Mouse (Mus musculus) forebrain, embryonic 15.5 days (tissue): ENCODE data around the gene Pax6. TPM values are rescaled to one million over a fixed set of nuclear protein-coding genes. Genes with fewer than 3 reads are reported as not detected.

Source experiments
- ATAC-seq: fragments of 200-750 bp; cut with Nextera tagmentation; replicated peaks from 2 replicates; pipeline ENCODE4 v1.8.0; 2017; ENCODE audit warnings: mild to moderate bottlenecking, moderate TSS enrichment, moderate library complexity
- H3K27ac ChIP-seq: fragments of 300-500 bp; sonication (generic); replicated peaks from 2 replicates; pipeline ENCODE4 v1.5.1; 2015; ENCODE audit warnings: mild to moderate bottlenecking, inconsistent platforms
- H3K27me3 ChIP-seq: fragments of 300-500 bp; sonication (generic); 2 replicates; pipeline ENCODE4 v1.6.1; 2015; ENCODE audit warnings: inconsistent platforms
- H3K36me3 ChIP-seq: fragments of 300-500 bp; sonication (generic); 2 replicates; pipeline ENCODE4 v1.6.1; 2015; ENCODE audit warnings: mild to moderate bottlenecking, inconsistent platforms
- H3K4me1 ChIP-seq: fragments of 300-500 bp; sonication (generic); 2 replicates; pipeline ENCODE4 v1.6.1; 2015; ENCODE audit warnings: inconsistent platforms
- H3K4me2 ChIP-seq: fragments of 300-500 bp; sonication (generic); replicated peaks from 2 replicates; pipeline ENCODE4 v1.6.1; 2015; ENCODE audit warnings: mild to moderate bottlenecking, inconsistent platforms
- H3K4me3 ChIP-seq: fragments of 300-500 bp; sonication (generic); 2 replicates; pipeline ENCODE4 v1.5.1; 2015; ENCODE audit warnings: mild to moderate bottlenecking, inconsistent platforms
- H3K9ac ChIP-seq: fragments of 300-500 bp; sonication (generic); replicated peaks from 2 replicates; pipeline ENCODE4 v1.6.1; 2015; ENCODE audit warnings: mild to moderate bottlenecking, inconsistent platforms
- H3K9me3 ChIP-seq: fragments of 300-500 bp; sonication (generic); 2 replicates; pipeline ENCODE4 v1.6.1; 2016; ENCODE audit warnings: inconsistent platforms
- WGBS: fragments of 180-500 bp; shearing (Covaris S2); methylation state at CpG from one replicate; pipeline ENCODE4 v1.1.7; 2015; ENCODE audit warnings: mixed read lengths; 5-methylcytosine and 5-hydroxymethylcytosine counted together
- polyA plus RNA-seq: library from polyadenylated mRNA; unstranded; fragments of >200 nt; fragmentation: Nextera tagmentation; extraction: Ambion mirVana; gene quantifications from 2 replicates; pipeline ENCODE4 v1.2.1, GENCODE M21; 2015

The Pax6 gene
- polyA plus RNA-seq, 1 experiment from 2014 or later, result 45.0 TPM

DNA sequence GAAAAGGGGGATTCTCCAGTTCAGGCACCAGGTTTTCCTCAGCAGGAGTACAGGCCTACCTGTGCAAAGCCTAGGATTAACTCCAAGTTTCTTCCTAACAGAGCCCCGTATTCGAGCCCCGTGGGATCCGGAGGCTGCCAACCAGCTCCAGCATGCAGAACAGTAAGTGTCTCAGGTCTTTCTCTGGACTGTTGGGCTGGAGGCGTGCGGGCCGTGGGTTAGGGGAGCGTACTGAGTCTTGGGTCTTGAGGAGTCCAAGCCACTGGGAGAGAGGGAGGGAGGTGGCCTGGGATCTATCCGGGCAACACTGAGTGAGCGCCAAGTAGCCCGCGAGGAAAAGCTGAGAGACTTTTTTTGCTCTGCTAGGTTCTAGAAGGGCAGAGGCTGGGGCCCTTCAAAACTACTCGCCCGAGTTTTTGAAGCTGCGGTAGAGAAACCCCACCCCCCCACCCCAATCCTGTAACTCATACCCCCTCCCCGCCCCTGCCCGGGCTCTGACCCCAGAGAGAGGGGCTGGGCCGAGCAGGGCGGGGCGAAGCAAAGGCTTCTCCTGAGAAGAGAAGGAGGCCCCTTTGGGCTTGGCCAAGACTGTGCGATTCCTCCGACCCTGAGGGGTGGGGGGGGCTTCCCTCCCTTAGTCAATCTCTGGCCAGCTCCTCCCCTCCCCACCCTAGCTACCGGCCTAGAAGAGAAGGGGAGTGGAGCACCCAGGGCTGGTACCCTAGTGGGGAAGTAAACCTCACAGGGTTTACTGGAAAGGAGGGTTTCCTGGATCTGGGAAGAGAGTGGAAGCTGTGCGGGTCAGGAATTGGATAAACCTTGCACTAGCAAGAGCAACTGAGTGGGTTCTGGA is 11.7 kb downstream of the Pax6 start:
- Histone ChIP-seq H3K9me3 (no peaks in the 10 kb centered on the region), H3K4me3 (peak overlapping the region; percentile 58), H3K9ac (peak overlapping the region; percentile 49), H3K4me1 (peaks cover 42% of the 10 kb centered on the region), H3K27ac (peak overlapping the region; percentile 74), H3K36me3 (no peaks in the 10 kb centered on the region), H3K27me3 (peaks cover 15% of the 10 kb centered on the region), H3K4me2 (peak overlapping the region; percentile 50)
- ATAC-seq, result peak; percentile 80
- 6% methylated on average over 24 of the region's 24 CpGs for WGBS

GRCm38 (mm10) chr2:105680999-105681710 is 12.5 kb downstream of the Pax6 start:
- H3K9me3 ChIP-seq, result no peaks in the 10 kb centered on the region
- peak overlapping the region; percentile 58 for H3K4me3 ChIP-seq
- peak overlapping the region; percentile 45 for H3K9ac ChIP-seq
- H3K4me1 ChIP-seq, result peaks cover 35% of the 10 kb centered on the region
- peak overlapping the region; percentile 74 for H3K27ac ChIP-seq
- H3K27me3 ChIP-seq, result peaks cover 15% of the 10 kb centered on the region
- 7% methylated on average over 30 of the region's 30 CpGs for WGBS
- H3K4me2 ChIP-seq, result peak overlapping the region; percentile 50
- ATAC-seq, result no peak; the same call in 1 of the 2 replicates
- H3K36me3 ChIP-seq, result no peaks in the 10 kb centered on the region

- H3K36me3 ChIP-seq, result no peaks in the 10 kb centered on the region
- peak; percentile 11; the same call in 1 of the 2 replicates for ATAC-seq
- WGBS, result 1% methylated on average over 23 of the region's 23 CpGs
- H3K4me3 ChIP-seq, result peak overlapping the region; percentile 58
- H3K4me1 ChIP-seq, result peaks cover 38% of the 10 kb centered on the region
- no peaks in the 10 kb centered on the region for H3K9me3 ChIP-seq
- peak overlapping the region; percentile 50 for H3K4me2 ChIP-seq
- H3K27ac ChIP-seq, result peak overlapping the region; percentile 74
- H3K27me3 ChIP-seq, result peaks cover 15% of the 10 kb centered on the region
- H3K9ac ChIP-seq, result peak overlapping the region; percentile 45
These were observed 13.4 kb downstream of the Pax6 start for GRCm38 (mm10) chr2:105682011-105682501.

DNA sequence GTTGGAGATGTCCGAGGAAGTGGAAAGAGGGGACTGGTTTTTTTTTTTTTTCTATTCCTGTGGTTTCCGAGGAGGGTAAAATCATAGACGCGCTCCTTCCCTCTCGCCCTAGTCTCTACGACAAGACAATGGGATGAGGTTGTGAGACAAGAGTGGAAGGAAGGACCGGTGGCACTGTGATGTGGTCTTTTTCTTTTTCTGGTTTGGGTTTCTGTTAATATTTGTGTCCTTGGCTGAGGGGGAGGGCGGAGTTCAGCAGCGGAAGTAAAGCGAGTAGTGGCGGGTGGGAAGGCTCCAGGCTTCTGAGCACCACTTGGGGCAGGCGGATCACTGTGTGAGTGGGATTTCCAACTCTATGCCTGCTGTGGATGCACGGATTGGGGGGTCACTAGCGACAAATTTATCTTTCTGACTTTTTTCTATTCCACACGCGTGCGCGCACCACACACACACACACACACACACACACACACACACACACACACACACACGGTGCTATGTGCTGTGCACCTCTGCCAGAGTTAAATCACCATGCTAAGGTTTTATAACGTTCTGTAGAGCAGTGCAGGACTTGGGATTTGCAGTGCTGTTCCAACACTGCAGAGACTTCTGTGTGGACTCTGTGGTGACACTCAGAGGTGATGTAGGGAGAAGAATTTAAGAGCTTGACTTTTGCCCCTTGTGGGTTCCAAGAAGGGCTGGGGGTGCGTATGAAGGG is 14.1 kb downstream of the Pax6 start:
- H3K36me3 ChIP-seq, result no peaks in the 10 kb centered on the region
- H3K9ac ChIP-seq, result peak overlapping the region; percentile 45
- H3K27ac ChIP-seq, result peak overlapping the region; percentile 74
- 15% methylated on average over 21 of the region's 21 CpGs for WGBS
- peaks cover 45% of the 10 kb centered on the region for H3K4me1 ChIP-seq
- no peaks in the 10 kb centered on the region for H3K9me3 ChIP-seq
- ATAC-seq, result no peak
- peak overlapping the region; percentile 58 for H3K4me3 ChIP-seq
- peaks cover 18% of the 10 kb centered on the region for H3K27me3 ChIP-seq
- peak overlapping the region; percentile 50 for H3K4me2 ChIP-seq

DNA sequence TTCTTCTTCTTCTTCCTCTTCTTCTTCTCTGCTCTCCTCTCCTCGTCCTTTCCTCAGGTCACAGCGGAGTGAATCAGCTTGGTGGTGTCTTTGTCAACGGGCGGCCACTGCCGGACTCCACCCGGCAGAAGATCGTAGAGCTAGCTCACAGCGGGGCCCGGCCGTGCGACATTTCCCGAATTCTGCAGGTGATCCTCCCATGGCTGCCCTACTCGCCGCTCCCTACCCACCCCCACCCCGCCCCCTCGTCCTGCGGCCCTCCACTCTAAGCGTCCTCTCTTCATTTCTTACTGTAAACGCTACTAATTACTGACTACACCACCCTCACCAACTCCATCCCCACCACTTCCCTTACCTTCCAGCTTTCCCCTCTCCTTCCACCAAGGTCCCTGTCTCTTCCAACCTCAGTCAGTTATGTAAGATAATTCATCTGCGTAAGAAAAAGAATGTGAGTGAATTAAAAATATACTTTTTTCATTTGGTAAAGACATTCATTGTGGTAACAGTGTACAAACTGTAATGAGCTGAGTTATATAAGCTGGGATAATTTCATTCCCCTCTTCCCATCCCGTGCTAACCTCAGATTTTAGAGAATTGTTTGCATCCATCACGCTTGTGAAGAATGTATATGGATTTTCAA is 15.2 kb downstream of the Pax6 start:
- Histone ChIP-seq H3K9me3 (no peaks in the 10 kb centered on the region), H3K27ac (no peak overlapping the region), H3K4me1 (peaks cover 56% of the 10 kb centered on the region), H3K27me3 (peaks cover 16% of the 10 kb centered on the region), H3K4me3 (peak overlapping the region; percentile 10; the same call in 1 of the 2 replicates), H3K9ac (no peak overlapping the region; the same call in 1 of the 2 replicates), H3K36me3 (no peaks in the 10 kb centered on the region), H3K4me2 (peak overlapping the region; percentile 38)
- no peak for ATAC-seq
- 27% methylated on average over 22 of the region's 22 CpGs for WGBS

DNA sequence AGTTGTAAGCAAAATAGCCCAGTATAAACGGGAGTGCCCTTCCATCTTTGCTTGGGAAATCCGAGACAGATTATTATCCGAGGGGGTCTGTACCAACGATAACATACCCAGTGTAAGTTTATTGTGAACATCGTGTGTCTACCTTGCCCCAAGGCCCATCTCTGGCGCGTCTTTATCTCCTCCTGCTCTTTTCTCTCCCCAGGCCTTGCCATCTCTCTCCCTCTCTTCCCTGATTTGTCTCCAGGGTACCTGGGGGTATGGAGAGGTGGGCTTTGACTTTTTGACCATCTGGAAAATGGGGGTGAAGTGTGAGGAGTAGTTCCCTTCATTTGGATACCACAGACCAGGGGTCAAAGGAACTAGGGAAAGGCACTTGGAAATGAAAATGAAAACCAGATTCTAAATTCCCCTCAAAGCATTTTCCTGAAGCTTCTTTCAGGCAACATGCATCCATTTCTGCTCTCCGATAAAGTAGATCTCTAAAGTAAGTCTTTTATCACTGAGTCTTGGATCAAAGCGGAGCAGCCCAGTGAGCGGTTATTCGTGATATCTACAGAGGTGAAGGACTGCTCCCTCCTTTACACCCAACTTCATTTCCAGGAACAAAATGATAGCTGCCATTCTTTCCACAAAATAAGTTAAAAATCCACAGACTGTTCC is 16.4 kb downstream of the Pax6 start:
- Histone ChIP-seq H3K4me3 (no peak overlapping the region), H3K27ac (peak overlapping the region; percentile 60), H3K36me3 (no peaks in the 10 kb centered on the region), H3K4me2 (no peak overlapping the region; the same call in 1 of the 2 replicates), H3K4me1 (peaks cover 63% of the 10 kb centered on the region), H3K9ac (no peak overlapping the region), H3K9me3 (no peaks in the 10 kb centered on the region), H3K27me3 (peaks cover 16% of the 10 kb centered on the region)
- ATAC-seq, result no peak
- 64% methylated on average over 11 of the region's 11 CpGs for WGBS

GRCm38 (mm10) chr2:105685651-105686050 is 17.0 kb downstream of the Pax6 start:
- peaks cover 18% of the 10 kb centered on the region for H3K27me3 ChIP-seq
- ATAC-seq, result no peak
- no peaks in the 10 kb centered on the region for H3K36me3 ChIP-seq
- H3K4me2 ChIP-seq, result no peak overlapping the region
- 54% methylated on average over 11 of the region's 11 CpGs for WGBS
- H3K9me3 ChIP-seq, result no peaks in the 10 kb centered on the region
- peaks cover 66% of the 10 kb centered on the region for H3K4me1 ChIP-seq
- no peak overlapping the region for H3K9ac ChIP-seq
- 0 out of 2 replicates have a peak overlapping the region, but pooled peaks have one; percentile 13 for H3K27ac ChIP-seq
- no peak overlapping the region for H3K4me3 ChIP-seq

DNA sequence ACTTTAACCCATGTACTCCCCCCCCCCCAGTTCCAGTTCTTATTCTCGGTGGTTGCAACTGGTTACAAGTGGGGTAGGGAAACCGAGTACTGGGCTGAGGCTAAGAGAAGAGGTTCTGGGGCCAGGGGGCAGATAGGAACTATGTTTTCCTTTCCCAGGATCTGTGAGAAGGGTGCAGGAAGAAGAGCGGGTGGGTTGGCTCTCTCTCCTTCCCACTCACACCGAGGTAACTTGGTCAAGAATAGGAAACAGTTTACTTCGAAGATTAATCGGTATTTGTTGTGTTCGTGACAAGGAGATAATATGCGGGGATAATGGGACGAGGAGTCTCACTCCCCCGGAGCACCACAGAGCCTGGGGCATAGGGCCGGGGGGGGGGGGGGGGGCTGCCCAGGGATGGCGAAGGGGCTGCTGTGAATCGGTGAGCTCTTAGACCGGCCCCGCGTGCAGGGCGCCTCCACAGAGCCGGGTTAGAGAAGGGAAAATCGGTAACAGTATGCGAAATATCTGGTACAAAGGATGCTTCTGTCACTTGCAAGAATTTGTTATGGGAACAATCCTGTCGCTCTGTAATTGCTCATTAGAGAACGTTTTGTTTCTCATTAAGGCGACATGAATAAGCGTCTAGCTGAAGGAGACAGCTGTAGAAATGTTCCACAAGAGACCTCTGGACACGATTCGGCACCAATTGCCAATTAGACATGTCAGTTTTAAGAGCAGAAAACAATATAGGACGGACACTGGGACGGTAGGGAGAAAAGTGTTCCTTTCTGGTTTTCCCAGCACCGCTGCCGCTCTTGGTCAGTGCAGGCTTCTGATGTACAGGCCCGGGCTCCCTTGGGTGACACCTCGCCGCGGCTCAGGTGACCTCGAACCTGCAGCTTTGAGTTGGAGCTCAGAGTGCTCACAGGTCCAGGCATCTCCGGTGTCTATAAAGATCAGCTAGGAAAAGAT is 17.9 kb downstream of the Pax6 start:
- no peak overlapping the region for H3K9ac ChIP-seq
- ATAC-seq, result peak; percentile 63
- H3K9me3 ChIP-seq, result no peaks in the 10 kb centered on the region
- 6% methylated on average over 36 of the region's 36 CpGs for WGBS
- peak overlapping the region; percentile 56 for H3K4me2 ChIP-seq
- H3K27ac ChIP-seq, result peak overlapping the region; percentile 66
- peak overlapping the region; percentile 7; the same call in 1 of the 2 replicates for H3K4me3 ChIP-seq
- peaks cover 15% of the 10 kb centered on the region; the same call in 1 of the 2 replicates for H3K27me3 ChIP-seq
- H3K36me3 ChIP-seq, result no peaks in the 10 kb centered on the region
- peaks cover 63% of the 10 kb centered on the region for H3K4me1 ChIP-seq

DNA sequence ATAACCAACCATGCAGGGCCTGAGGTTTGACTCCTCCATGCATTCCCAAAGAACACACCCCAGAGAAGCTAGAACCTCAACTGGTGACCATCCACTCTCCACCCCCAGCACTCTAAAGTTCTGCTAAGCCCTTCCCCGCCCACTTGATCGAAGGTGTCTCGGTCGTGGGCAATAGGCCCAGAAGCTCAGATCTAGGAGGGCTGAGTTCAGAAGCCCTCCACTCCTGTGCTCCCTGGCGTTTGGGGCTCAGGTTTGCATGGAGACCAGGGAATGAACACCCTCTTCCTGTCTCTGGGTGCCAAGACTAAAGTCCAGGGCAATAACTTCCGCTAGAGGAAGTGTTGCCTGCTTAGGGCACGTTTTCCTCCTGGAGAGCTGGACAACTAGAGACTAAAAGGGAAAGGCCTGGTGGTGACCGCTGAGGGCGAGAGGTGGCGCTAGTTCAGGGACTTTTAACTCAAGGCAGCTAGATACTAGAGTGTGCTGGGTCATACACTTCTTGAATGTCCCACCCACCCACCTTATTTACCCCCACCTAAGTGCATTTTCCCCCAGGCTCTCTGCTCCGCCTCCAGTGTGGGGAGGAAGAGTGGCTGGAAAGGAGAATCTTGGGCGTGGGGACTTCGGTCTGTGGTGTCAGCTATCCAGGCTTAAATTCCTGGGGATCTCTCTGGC is 18.8 kb downstream of the Pax6 start:
- Histone ChIP-seq H3K27me3 (peaks cover 15% of the 10 kb centered on the region; the same call in 1 of the 2 replicates), H3K4me2 (peak overlapping the region; percentile 56), H3K4me3 (peak overlapping the region; percentile 28; the same call in 1 of the 2 replicates), H3K4me1 (peaks cover 56% of the 10 kb centered on the region), H3K9me3 (no peaks in the 10 kb centered on the region), H3K9ac (peak overlapping the region; percentile 41), H3K36me3 (no peaks in the 10 kb centered on the region; the same call in 1 of the 2 replicates), H3K27ac (peak overlapping the region; percentile 66)
- 0 out of 2 replicates have a peak, but pooled peaks have one; percentile 21 for ATAC-seq
- WGBS, result 12% methylated on average over 13 of the region's 13 CpGs
